Mouse (Mus musculus): ENCODE measurements at regions not wholly inside any gene's neighbourhood (a gene's known extent, or its start where the extent isn't known, plus 50 kb on each side); places are given as distances from the start of the nearest gene placed in this dataset.
"Not testable (repeated sequence)": the region's sequence is repeated elsewhere in the genome, so short reads cannot be mapped to it uniquely, and the experiment has no call there.

- H3K4me2 ChIP-seq (ENCODE audit: low read depth, low read length): no peak overlapping the region
- no peaks in the 10 kb centered on the region for H3K36me3 ChIP-seq (ENCODE audit: control insufficient read depth, insufficient read depth, low read length)
- no peak overlapping the region for H3K27ac ChIP-seq (ENCODE audit: low read depth, low read length)
- no peaks in the 10 kb centered on the region for H3K4me1 ChIP-seq (ENCODE audit: control insufficient read depth, insufficient read depth, low read length)
- H3K4me3 ChIP-seq (ENCODE audit: low read depth, low read length): no peak overlapping the region
- H3K9ac ChIP-seq (replicated peaks; ENCODE audit: low read depth, low read length): no peak overlapping the region
- H3K9me3 ChIP-seq (ENCODE audit: control insufficient read depth, low read length): no peaks in the 10 kb centered on the region
- ATAC-seq (ENCODE audit: low read depth): no peak
- 36% methylated on average over 2 of the region's 2 CpGs for WGBS
- H3K27me3 ChIP-seq (ENCODE audit: control insufficient read depth, insufficient read depth, low read length): no peaks in the 10 kb centered on the region
These were observed 231.2 kb downstream of the Htr7 start for GRCm38 (mm10) chr19:35826074-35826473.

DNA sequence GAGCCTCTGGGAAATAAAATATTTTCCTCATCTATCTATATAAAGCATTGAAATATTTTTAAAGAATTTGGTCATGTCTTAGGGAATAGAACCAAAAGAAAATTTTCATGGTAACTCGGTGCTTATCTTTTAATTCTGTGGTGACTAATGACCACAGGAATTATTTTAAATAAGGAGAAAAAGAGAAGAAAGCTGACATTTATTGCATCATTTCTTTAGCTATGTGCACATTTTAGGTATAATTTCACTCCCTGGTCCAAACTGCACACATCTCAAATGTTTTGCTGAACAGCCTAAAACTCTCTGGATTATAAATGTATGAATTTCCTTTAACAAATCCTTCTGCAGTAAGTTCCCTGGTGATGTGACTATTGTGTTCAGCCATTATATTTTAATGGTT is 237.7 kb downstream of the Htr7 start:
- Histone ChIP-seq H3K4me1 (ENCODE audit: control insufficient read depth, insufficient read depth, low read length) (no peaks in the 10 kb centered on the region), H3K27ac (ENCODE audit: low read depth, low read length) (no peak overlapping the region), H3K9ac (replicated peaks; ENCODE audit: low read depth, low read length) (no peak overlapping the region), H3K9me3 (ENCODE audit: control insufficient read depth, low read length) (no peaks in the 10 kb centered on the region), H3K4me2 (ENCODE audit: low read depth, low read length) (no peak overlapping the region), H3K36me3 (ENCODE audit: control insufficient read depth, insufficient read depth, low read length) (no peaks in the 10 kb centered on the region), H3K27me3 (ENCODE audit: control insufficient read depth, insufficient read depth, low read length) (no peaks in the 10 kb centered on the region), H3K4me3 (ENCODE audit: low read depth, low read length) (no peak overlapping the region)
- 98% methylated on average over 1 of the region's 1 CpGs for WGBS
- ATAC-seq (ENCODE audit: low read depth): no peak

GRCm38 (mm10) chr19:35794661-35795060 is 262.6 kb downstream of the Htr7 start:
- Histone ChIP-seq H3K36me3 (ENCODE audit: control insufficient read depth, insufficient read depth, low read length) (no peaks in the 10 kb centered on the region), H3K9me3 (ENCODE audit: control insufficient read depth, low read length) (no peaks in the 10 kb centered on the region), H3K27ac (ENCODE audit: low read depth, low read length) (no peak overlapping the region), H3K9ac (replicated peaks; ENCODE audit: low read depth, low read length) (no peak overlapping the region), H3K4me3 (ENCODE audit: low read depth, low read length) (no peak overlapping the region), H3K4me2 (ENCODE audit: low read depth, low read length) (no peak overlapping the region), H3K4me1 (ENCODE audit: control insufficient read depth, insufficient read depth, low read length) (no peaks in the 10 kb centered on the region), H3K27me3 (ENCODE audit: control insufficient read depth, insufficient read depth, low read length) (no peaks in the 10 kb centered on the region)
- no peak for ATAC-seq (ENCODE audit: low read depth)
- WGBS: 79% methylated on average over 3 of the region's 3 CpGs

DNA sequence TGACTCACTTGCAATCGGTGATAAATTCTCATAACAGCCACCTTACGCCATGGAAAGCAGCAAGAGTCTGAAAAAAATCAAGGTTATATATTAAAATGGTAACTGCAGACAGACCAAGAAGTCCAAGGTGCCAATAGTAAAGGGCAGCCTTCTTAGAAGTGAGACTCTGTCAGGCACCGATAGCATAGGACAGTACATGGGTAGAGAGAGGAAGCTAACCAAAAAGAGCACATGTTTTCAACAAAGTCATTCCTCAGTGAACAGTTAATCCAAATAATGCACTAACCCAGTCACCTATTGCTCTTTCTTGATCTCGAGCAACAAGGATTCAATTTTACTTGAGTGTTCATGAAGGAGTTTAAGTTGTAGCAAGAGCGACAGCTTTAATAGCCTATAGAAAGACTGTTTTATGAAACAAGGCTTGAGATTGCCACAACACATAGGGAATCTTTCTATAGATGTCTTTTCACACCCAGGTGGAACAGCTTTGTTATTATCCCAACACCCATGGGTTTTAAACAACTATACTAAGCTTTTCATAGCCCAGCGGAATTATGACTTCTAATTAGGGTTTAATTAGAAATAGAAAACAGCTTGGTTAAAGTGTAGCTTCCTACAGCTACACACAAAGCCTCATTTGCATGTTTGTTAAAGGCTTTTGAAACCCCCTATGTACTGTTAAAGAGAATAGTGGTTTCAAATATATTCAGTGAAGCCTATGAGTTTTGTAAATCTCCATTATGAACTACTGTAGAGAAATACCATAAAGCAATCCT is 269.9 kb downstream of the Htr7 start:
- peak; percentile 85 for ATAC-seq (ENCODE audit: low read depth)
- peak overlapping the region; percentile 18; the same call in 1 of the 2 replicates for H3K27ac ChIP-seq (ENCODE audit: low read depth, low read length)
- no peaks in the 10 kb centered on the region for H3K36me3 ChIP-seq (ENCODE audit: control insufficient read depth, insufficient read depth, low read length)

GRCm38 (mm10) chr19:35761750-35762149 is 295.6 kb downstream of the Htr7 start:
- not testable (repeated sequence) for H3K36me3 ChIP-seq (ENCODE audit: control insufficient read depth, insufficient read depth, low read length); H3K4me1 ChIP-seq (ENCODE audit: control insufficient read depth, insufficient read depth, low read length); H3K9me3 ChIP-seq (ENCODE audit: control insufficient read depth, low read length); H3K27me3 ChIP-seq (ENCODE audit: control insufficient read depth, insufficient read depth, low read length); H3K4me2 ChIP-seq (ENCODE audit: low read depth, low read length); ATAC-seq (ENCODE audit: low read depth); H3K9ac ChIP-seq (replicated peaks; ENCODE audit: low read depth, low read length); H3K4me3 ChIP-seq (ENCODE audit: low read depth, low read length); H3K27ac ChIP-seq (ENCODE audit: low read depth, low read length)
- 93% methylated on average over 11 of the region's 11 CpGs for WGBS

More for the DNA sequence above, 269.9 kb downstream of the Htr7 start:
- Histone ChIP-seq H3K4me1 (ENCODE audit: control insufficient read depth, insufficient read depth, low read length) (no peaks in the 10 kb centered on the region), H3K9me3 (ENCODE audit: control insufficient read depth, low read length) (no peaks in the 10 kb centered on the region), H3K4me3 (ENCODE audit: low read depth, low read length) (no peak overlapping the region), H3K4me2 (ENCODE audit: low read depth, low read length) (no peak overlapping the region), H3K9ac (replicated peaks; ENCODE audit: low read depth, low read length) (no peak overlapping the region), H3K27me3 (ENCODE audit: control insufficient read depth, insufficient read depth, low read length) (no peaks in the 10 kb centered on the region)
- WGBS: 68% methylated on average over 6 of the region's 6 CpGs

- no peak for ATAC-seq (ENCODE audit: low read depth)
These were observed 297.6 kb downstream of the Htr7 start for GRCm38 (mm10) chr19:35759701-35760100.

GRCm38 (mm10) chr19:35755494-35755893 is 301.8 kb downstream of the Htr7 start:
- H3K9me3 ChIP-seq (ENCODE audit: control insufficient read depth, low read length): no peaks in the 10 kb centered on the region
- H3K4me3 ChIP-seq (ENCODE audit: low read depth, low read length): no peak overlapping the region
- no peak overlapping the region for H3K9ac ChIP-seq (replicated peaks; ENCODE audit: low read depth, low read length)
- no peaks in the 10 kb centered on the region for H3K4me1 ChIP-seq (ENCODE audit: control insufficient read depth, insufficient read depth, low read length)
- H3K4me2 ChIP-seq (ENCODE audit: low read depth, low read length): no peak overlapping the region
- ATAC-seq (ENCODE audit: low read depth): no peak
- WGBS: 80% methylated on average over 1 of the region's 1 CpGs
- H3K36me3 ChIP-seq (ENCODE audit: control insufficient read depth, insufficient read depth, low read length): no peaks in the 10 kb centered on the region
- no peak overlapping the region for H3K27ac ChIP-seq (ENCODE audit: low read depth, low read length)
- H3K27me3 ChIP-seq (ENCODE audit: control insufficient read depth, insufficient read depth, low read length): no peaks in the 10 kb centered on the region

More at GRCm38 (mm10) chr19:35759701-35760100, 297.6 kb downstream of the Htr7 start:
- Histone ChIP-seq H3K9ac (replicated peaks; ENCODE audit: low read depth, low read length) (no peak overlapping the region), H3K36me3 (ENCODE audit: control insufficient read depth, insufficient read depth, low read length) (no peaks in the 10 kb centered on the region), H3K27me3 (ENCODE audit: control insufficient read depth, insufficient read depth, low read length) (no peaks in the 10 kb centered on the region), H3K9me3 (ENCODE audit: control insufficient read depth, low read length) (no peaks in the 10 kb centered on the region), H3K4me3 (ENCODE audit: low read depth, low read length) (no peak overlapping the region), H3K4me1 (ENCODE audit: control insufficient read depth, insufficient read depth, low read length) (no peaks in the 10 kb centered on the region), H3K27ac (ENCODE audit: low read depth, low read length) (no peak overlapping the region), H3K4me2 (ENCODE audit: low read depth, low read length) (no peak overlapping the region)
- WGBS: 89% methylated on average over 3 of the region's 3 CpGs

GRCm38 (mm10) chr19:35735754-35736153 is 321.6 kb downstream of the Htr7 start:
- 81% methylated on average over 4 of the region's 4 CpGs for WGBS
- Histone ChIP-seq H3K4me3 (ENCODE audit: low read depth, low read length) (no peak overlapping the region), H3K9ac (replicated peaks; ENCODE audit: low read depth, low read length) (no peak overlapping the region), H3K36me3 (ENCODE audit: control insufficient read depth, insufficient read depth, low read length) (no peaks in the 10 kb centered on the region), H3K27ac (ENCODE audit: low read depth, low read length) (no peak overlapping the region), H3K9me3 (ENCODE audit: control insufficient read depth, low read length) (no peaks in the 10 kb centered on the region), H3K27me3 (ENCODE audit: control insufficient read depth, insufficient read depth, low read length) (no peaks in the 10 kb centered on the region), H3K4me2 (ENCODE audit: low read depth, low read length) (no peak overlapping the region), H3K4me1 (ENCODE audit: control insufficient read depth, insufficient read depth, low read length) (no peaks in the 10 kb centered on the region)
- ATAC-seq (ENCODE audit: low read depth): no peak

DNA sequence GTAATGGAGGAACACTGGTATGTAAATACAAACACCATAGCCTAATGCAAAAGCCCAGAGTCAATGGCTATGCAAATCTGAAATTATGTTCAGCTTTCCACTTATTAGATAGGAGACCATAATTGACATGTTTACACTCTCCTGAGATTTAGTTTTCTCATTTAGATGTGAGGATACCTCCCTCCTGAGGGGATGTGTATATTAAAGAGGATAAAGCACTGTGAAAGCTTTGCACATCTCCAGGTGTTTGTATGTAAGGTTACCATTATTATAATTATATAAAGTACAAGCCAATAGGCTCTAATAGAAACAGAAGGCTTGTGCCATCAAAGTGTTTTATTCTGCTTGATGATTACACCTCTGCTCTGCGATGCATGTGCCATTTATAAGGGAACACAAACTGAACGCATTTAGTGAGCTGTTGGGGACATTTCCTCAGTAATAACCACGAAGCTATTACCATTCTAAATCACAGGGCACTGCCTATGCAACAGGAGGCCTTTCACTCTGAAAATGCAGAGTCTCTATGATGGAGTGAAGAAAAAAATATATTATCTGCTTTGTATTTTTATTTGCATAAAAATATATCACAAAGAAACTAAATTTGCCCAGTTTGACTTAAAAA is 328.8 kb downstream of the Htr7 start:
- Histone ChIP-seq H3K4me3 (ENCODE audit: low read depth, low read length) (no peak overlapping the region), H3K36me3 (ENCODE audit: control insufficient read depth, insufficient read depth, low read length) (no peaks in the 10 kb centered on the region), H3K9ac (replicated peaks; ENCODE audit: low read depth, low read length) (no peak overlapping the region), H3K4me2 (ENCODE audit: low read depth, low read length) (no peak overlapping the region), H3K27ac (ENCODE audit: low read depth, low read length) (no peak overlapping the region), H3K27me3 (ENCODE audit: control insufficient read depth, insufficient read depth, low read length) (no peaks in the 10 kb centered on the region), H3K9me3 (ENCODE audit: control insufficient read depth, low read length) (no peaks in the 10 kb centered on the region), H3K4me1 (ENCODE audit: control insufficient read depth, insufficient read depth, low read length) (no peaks in the 10 kb centered on the region)
- peak; percentile 66 for ATAC-seq (ENCODE audit: low read depth)
- WGBS: 58% methylated on average over 3 of the region's 3 CpGs

All from neural tube, embryonic 14.5 days (tissue).